23 mouse cellular contexts compared by ENCODE assay signal in the genomic region with DNA sequence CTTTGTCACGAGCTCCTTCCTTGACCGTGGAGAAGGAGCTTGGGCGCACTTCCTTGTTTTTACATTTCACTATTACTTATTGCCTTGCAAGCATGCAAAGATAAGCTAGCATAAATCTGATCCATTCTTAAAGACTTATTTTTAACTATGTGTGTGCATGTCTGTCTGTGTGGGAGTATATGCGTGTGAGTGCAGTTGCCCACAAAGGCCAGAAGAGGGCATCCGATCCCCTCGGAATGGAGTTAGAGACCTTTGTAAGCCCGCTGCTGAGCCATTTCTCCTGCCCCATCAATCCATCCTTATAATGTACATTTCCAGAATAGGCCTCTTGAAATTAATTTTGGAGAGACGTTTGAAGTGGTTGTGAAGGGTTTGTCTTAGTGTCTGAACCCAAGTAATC.
DNase-seq lines count a peak whose midpoint lies in the region; ATAC-seq and TF ChIP-seq lines count a peak whose summit lies in the region.
"Had no signal": no experiment of that assay in that cellular context is flagged by ENCODE, and none has a peak within 500 bp of the region (broad histone marks: within the 10 kb centered on the region; RNA-seq: fewer than 3 reads in every experiment).

No protein-coding gene starts in this region.

- H3K9me3 ChIP-seq in heart, embryonic 10.5 days = 0 out of 2 replicates have a peak, but pooled peaks cover 2% of the 10 kb centered on the region
- H3K9me3 ChIP-seq in midbrain, postnatal 0 days (ENCODE audit: low read length) = no peaks in the 10 kb centered on the region
- no peaks in the 10 kb centered on the region for H3K9me3 ChIP-seq in midbrain, embryonic 16.5 days (replicated peaks; ENCODE audit: control insufficient read depth, low read length, poor library complexity, severe bottlenecking)
- H3K9me3 ChIP-seq in ES-E14 (ENCODE audit: control insufficient read depth, insufficient read depth, low read depth, low read length) = no peaks in the 10 kb centered on the region
- H3K9me3 ChIP-seq: heart, embryonic 15.5 days; hindbrain, embryonic 15.5 days had no signal

- H3K4me2 ChIP-seq in midbrain, postnatal 0 days (ENCODE audit: low read depth, low read length, poor library complexity, severe bottlenecking) = no peak overlapping the region
- H3K4me2 ChIP-seq in midbrain, embryonic 16.5 days (ENCODE audit: low read length) = no peak overlapping the region
- H3K4me2 ChIP-seq: embryonic facial prominence, embryonic 13.5 days; forebrain, embryonic 13.5 days; heart, embryonic 11.5 days; heart, embryonic 15.5 days; hindbrain, embryonic 15.5 days had no signal

- H3K27ac ChIP-seq in heart, adult 2 months = no peak overlapping the region
- no peak overlapping the region for H3K27ac ChIP-seq in heart, embryonic 10.5 days
- no peak overlapping the region for H3K27ac ChIP-seq in midbrain, postnatal 0 days (ENCODE audit: low read depth, low read length)
- H3K27ac ChIP-seq in midbrain, embryonic 16.5 days (ENCODE audit: low read length) = no peak overlapping the region
- no peak overlapping the region for H3K27ac ChIP-seq in ES-E14 (ENCODE audit: insufficient read depth, low read depth, low read length, poor library complexity, severe bottlenecking)
- H3K27ac ChIP-seq: embryonic facial prominence, embryonic 13.5 days; forebrain, embryonic 13.5 days; heart, embryonic 15.5 days; hindbrain, embryonic 10.5 days; hindbrain, embryonic 15.5 days had no signal

- H3K27me3 ChIP-seq in heart, adult 2 months (ENCODE audit: control insufficient read depth, insufficient read depth, low read length) = no peaks in the 10 kb centered on the region
- H3K27me3 ChIP-seq in heart, embryonic 10.5 days (ENCODE audit: insufficient read depth, poor library complexity, severe bottlenecking) = no peaks in the 10 kb centered on the region
- H3K27me3 ChIP-seq in midbrain, postnatal 0 days (ENCODE audit: insufficient read depth, low read length) = no peaks in the 10 kb centered on the region
- H3K27me3 ChIP-seq in midbrain, embryonic 16.5 days (ENCODE audit: control insufficient read depth, insufficient read depth, low read depth, low read length) = no peaks in the 10 kb centered on the region
- H3K27me3 ChIP-seq: embryonic facial prominence, embryonic 13.5 days; forebrain, embryonic 13.5 days; heart, embryonic 15.5 days; hindbrain, embryonic 15.5 days had no signal

- no peaks in the 10 kb centered on the region for H3K4me1 ChIP-seq in heart, adult 2 months (ENCODE audit: control insufficient read depth, insufficient read depth, low read length)
- peaks cover 3% of the 10 kb centered on the region; the same call in 1 of the 2 replicates for H3K4me1 ChIP-seq in heart, embryonic 10.5 days
- H3K4me1 ChIP-seq in midbrain, postnatal 0 days (ENCODE audit: insufficient read depth, low read length) = no peaks in the 10 kb centered on the region
- no peaks in the 10 kb centered on the region for H3K4me1 ChIP-seq in midbrain, embryonic 16.5 days (ENCODE audit: control insufficient read depth, insufficient read depth, low read length)
- no peaks in the 10 kb centered on the region for H3K4me1 ChIP-seq in ES-E14 (ENCODE audit: control insufficient read depth in 2 of 2, insufficient read depth in 2 of 2, low read length in 2 of 2, poor library complexity in 1 of 2)
- H3K4me1 ChIP-seq: embryonic facial prominence, embryonic 13.5 days; forebrain, embryonic 13.5 days; hindbrain, embryonic 10.5 days had no signal

- TF ChIP-seq EP300 in heart, adult 2 months (IDR thresholded peaks at IDR 0.05; ENCODE audit: insufficient read depth, low read depth, low read length) = no peak

- TF ChIP-seq POLR2A in heart, adult 2 months (IDR thresholded peaks at IDR 0.05; ENCODE audit: insufficient read depth, low read depth, low read length) = no peak

- no peak overlapping the region for H3K9ac ChIP-seq in heart, adult 2 months (ENCODE audit: low read depth, low read length)
- H3K9ac ChIP-seq in midbrain, postnatal 0 days (replicated peaks; ENCODE audit: low read length, poor library complexity, severe bottlenecking) = no peak overlapping the region
- H3K9ac ChIP-seq in midbrain, embryonic 16.5 days (ENCODE audit: low read depth, low read length) = no peak overlapping the region
- no peak overlapping the region for H3K9ac ChIP-seq in ES-E14 (ENCODE audit: insufficient read depth, low read depth, low read length, poor library complexity, severe bottlenecking)
- H3K9ac ChIP-seq: embryonic facial prominence, embryonic 13.5 days; forebrain, embryonic 13.5 days; heart, embryonic 15.5 days; hindbrain, embryonic 15.5 days had no signal

- in situ Hi-C loops in ES-E14 (cut with MboI; ENCODE audit: low sequenced_read_pairs in 2 of 2, unreplicated experiment in 2 of 2) = no loop called here

- intact Hi-C loops in heart, adult 2 months (cut with DNase I) = no loop called here

- H3K4me3 ChIP-seq in heart, adult 2 months = no peak overlapping the region
- H3K4me3 ChIP-seq in heart, embryonic 10.5 days = no peak overlapping the region
- H3K4me3 ChIP-seq in midbrain, postnatal 0 days (ENCODE audit: low read depth, low read length) = no peak overlapping the region
- no peak overlapping the region for H3K4me3 ChIP-seq in midbrain, embryonic 16.5 days (ENCODE audit: low read depth, low read length)
- no peak overlapping the region for H3K4me3 ChIP-seq in ES-E14 (ENCODE audit: insufficient read depth in 1 of 2, low read depth in 1 of 2, low read length in 2 of 2, poor library complexity in 1 of 2, severe bottlenecking in 1 of 2)
- H3K4me3 ChIP-seq: embryonic facial prominence, embryonic 13.5 days; forebrain, embryonic 13.5 days; heart, embryonic 15.5 days; hindbrain, embryonic 10.5 days; hindbrain, embryonic 15.5 days had no signal

- ATAC-seq in midbrain, postnatal 0 days (ENCODE audit: low FRiP score) = no peak
- no peak for ATAC-seq in midbrain, embryonic 16.5 days
- ATAC-seq: activated CD4-positive, CD25-positive, alpha-beta regulatory T cell, adult 4 months; forebrain, embryonic 13.5 days; inflammation-experienced regulatory T-cells, adult 6 months; intestine, postnatal 0 days had no signal

- H3K36me3 ChIP-seq in heart, adult 2 months (ENCODE audit: control insufficient read depth, insufficient read depth, low read length) = peaks cover 3% of the 10 kb centered on the region; the same call in 1 of the 2 replicates
- H3K36me3 ChIP-seq in heart, embryonic 10.5 days = no peaks in the 10 kb centered on the region
- H3K36me3 ChIP-seq in midbrain, postnatal 0 days (ENCODE audit: insufficient read depth, low read length) = no peaks in the 10 kb centered on the region
- no peaks in the 10 kb centered on the region for H3K36me3 ChIP-seq in midbrain, embryonic 16.5 days (ENCODE audit: control insufficient read depth, insufficient read depth, low read length)
- H3K36me3 ChIP-seq in ES-E14 (ENCODE audit: control insufficient read depth, insufficient read depth, low read length, poor library complexity, severe bottlenecking) = no peaks in the 10 kb centered on the region
- H3K36me3 ChIP-seq: embryonic facial prominence, embryonic 13.5 days; heart, embryonic 15.5 days; hindbrain, embryonic 10.5 days; hindbrain, embryonic 15.5 days had no signal

- no peak for DNase-seq in heart, adult 2 months
- DNase-seq in heart, embryonic 10.5 days (ENCODE audit: low spot score) = no peak
- no peak for DNase-seq in midbrain, postnatal 0 days (ENCODE audit: low spot score)
- DNase-seq in ES-E14 (ENCODE audit: low read depth, low spot score) (peak; percentile 24), R1 (ENCODE audit: low read depth, low spot score) (peak; percentile 46)
- no peak for DNase-seq in thymus, postnatal 25 days
- no peak for DNase-seq in thymus, postnatal 36 days
- DNase-seq: adrenal gland, adult 2 months; adrenal gland, postnatal 25 days; cerebellum, adult 18-20 months; cerebellum, adult 9-11 months; cerebellum, postnatal 36 days; gastrocnemius, postnatal 25 days had no signal

- H3K79me2 ChIP-seq in heart, adult 2 months (replicated peaks; ENCODE audit: control insufficient read depth, insufficient read depth, low read length) = no peaks in the 10 kb centered on the region

- WGBS in heart, adult 2 months = 98% methylated on average over 8 of the region's 8 CpGs
- WGBS in heart, embryonic 10.5 days = 94% methylated on average over 8 of the region's 8 CpGs
- WGBS in midbrain, postnatal 0 days = 96% methylated on average over 8 of the region's 8 CpGs
- whole genome bisulfite sequencing in midbrain, embryonic 16.5 days = 97% methylated on average over 8 of the region's 8 CpGs

- peak; percentile 24 for TF ChIP-seq CTCF in heart, adult 2 months (IDR thresholded peaks at IDR 0.05)
- TF ChIP-seq CTCF in midbrain, postnatal 0 days (IDR thresholded peaks at IDR 0.05) = peak; percentile 39

TF ChIP-seq in ES-E14, 5 proteins besides CTCF, POLR2A, EP300 and RAD21:
- TF ChIP-seq MAFK (IDR thresholded peaks at IDR 0.05; ENCODE audit: insufficient read depth, low read depth, low read length) (no peak), ZNF384 (IDR thresholded peaks at IDR 0.05; ENCODE audit: low read depth, low read length) (no peak), HCFC1 (IDR thresholded peaks at IDR 0.05; ENCODE audit: borderline replicate concordance, insufficient read depth, low read length) (no peak), CHD2 (IDR thresholded peaks at IDR 0.05; ENCODE audit: low read depth, low read length) (no peak), ZC3H11A (IDR thresholded peaks at IDR 0.05; ENCODE audit: borderline replicate concordance, low read depth, low read length) (peak; percentile 83; the same call in 1 of the 2 replicates)

Comparison
In these comparisons a context has a peak if more than half of its experiments do, and no peak if none do; other contexts are left out.
1. DNase-seq: peak in ES-E14 (single experiment) and R1 (single experiment); none in heart, adult 2 months (0 of 2), heart, embryonic 10.5 days (single experiment), midbrain, postnatal 0 days (single experiment), thymus, postnatal 25 days (single experiment) and thymus, postnatal 36 days (0 of 2).